Mouse (Mus musculus): Measurements from ENCODE around the gene Kcnk5.

- TF ChIP-seq EP300 (IDR thresholded peaks at IDR 0.05; ENCODE audit: low read depth) (no peak), CTCF (IDR thresholded peaks at IDR 0.05; ENCODE audit: low read depth) (no peak)
These were observed 852 bp downstream of the Kcnk5 start for GRCm38 (mm10) chr14:20180751-20181162.

Data from liver, postnatal 0 days (tissue).